Mouse (Mus musculus) forebrain, embryonic 14.5 days (tissue): ENCODE measurements at regions not wholly inside any gene's neighbourhood (a gene's known extent, or its start where the extent isn't known, plus 50 kb on each side); places are given as distances from the start of the nearest gene placed in this dataset.

Experiments used
- ATAC-seq: fragments of 200-750 bp; cut with Nextera tagmentation; 2 replicates; pipeline ENCODE4 v1.8.0; 2017; ENCODE audit warnings: mild to moderate bottlenecking, moderate library complexity
- DNase-seq: peaks from one replicate; pipeline ENCODE4 v3.0.0-alpha.2; 2015; ENCODE audit warnings: low spot score
- H3K27ac ChIP-seq: fragments of 300-500 bp; sonication (generic); 2 replicates; pipeline ENCODE4 v1.5.1; 2014; ENCODE audit warnings: low read depth, mild to moderate bottlenecking, control low read depth, low read length, moderate library complexity
- H3K27me3 ChIP-seq: fragments of 300-500 bp; sonication (generic); replicated peaks from 2 replicates; pipeline ENCODE4 v1.6.1; 2014; ENCODE audit warnings: low read length, control low read depth, mixed read lengths; ENCODE audit not compliant: control insufficient read depth, insufficient read depth
- H3K36me3 ChIP-seq: fragments of 300-500 bp; sonication (generic); 2 replicates; pipeline ENCODE4 v1.6.1; 2014; ENCODE audit warnings: low read length, control low read depth; ENCODE audit not compliant: control insufficient read depth, insufficient read depth
- H3K4me1 ChIP-seq: fragments of 300-500 bp; sonication (generic); 2 replicates; pipeline ENCODE4 v1.6.1; 2014; ENCODE audit warnings: antibody characterized with exemption, low read length, control low read depth; ENCODE audit not compliant: control insufficient read depth, insufficient read depth
- H3K4me2 ChIP-seq: fragments of 300-500 bp; sonication (generic); 2 replicates; pipeline ENCODE4 v1.6.1; 2014; ENCODE audit warnings: mild to moderate bottlenecking, control low read depth, low read length
- H3K4me3 ChIP-seq: fragments of 300-500 bp; sonication (generic); 2 replicates; pipeline ENCODE4 v1.5.1; 2014; ENCODE audit warnings: low read depth, low read length, control low read depth
- H3K9ac ChIP-seq: fragments of 300-500 bp; sonication (generic); 2 replicates; pipeline ENCODE4 v1.6.1; 2014; ENCODE audit warnings: mild to moderate bottlenecking, low read length, control low read depth, moderate library complexity
- H3K9me3 ChIP-seq: fragments of 300-500 bp; sonication (generic); replicated peaks from 2 replicates; pipeline ENCODE4 v1.6.1; 2016; ENCODE audit warnings: low read length, control low read depth, mixed read lengths; ENCODE audit not compliant: control insufficient read depth
- WGBS: fragments of 180-500 bp; shearing (Covaris S2); extraction: QIAGEN DNeasy Blood & Tissue Kit; methylation state at CpG from one replicate; pipeline ENCODE4 v1.1.7; 2014; 5-methylcytosine and 5-hydroxymethylcytosine counted together

DNA sequence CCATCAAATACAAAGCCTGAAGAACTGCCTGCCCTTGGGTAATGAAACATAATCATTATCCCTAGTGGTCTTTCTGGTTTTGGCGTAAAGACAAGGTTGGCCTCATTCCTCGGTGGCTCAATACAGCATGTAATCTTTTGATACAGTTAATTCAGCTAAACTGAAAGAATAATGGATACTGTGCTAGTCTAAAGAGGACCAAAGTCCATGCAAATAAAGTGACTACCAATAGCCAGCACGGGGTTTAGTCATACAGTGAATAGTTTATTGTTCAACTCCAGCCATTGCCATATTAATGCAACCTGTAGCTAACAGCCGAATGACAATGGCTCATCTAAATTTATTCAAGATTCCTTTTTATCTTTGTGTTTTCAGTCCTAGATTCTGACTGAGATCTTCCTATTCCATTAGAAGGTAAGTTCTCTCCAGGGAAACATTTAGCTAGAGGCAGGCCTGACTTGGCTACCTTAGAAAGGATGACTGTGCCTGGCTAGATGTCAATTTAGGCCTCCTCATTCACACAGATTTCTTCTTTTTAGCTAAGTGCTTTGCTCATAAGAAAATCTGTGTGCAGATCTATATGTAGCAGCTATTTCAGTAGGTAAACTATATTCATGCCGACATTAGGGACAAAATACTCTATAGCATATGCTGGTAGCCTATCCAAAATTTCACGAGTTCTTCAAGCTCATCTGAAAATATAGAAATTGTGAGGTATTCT lies 74.4 kb downstream of the Arrdc3 start:
- Histone ChIP-seq H3K27ac (no peak overlapping the region), H3K36me3 (no peaks in the 10 kb centered on the region), H3K9ac (no peak overlapping the region), H3K4me1 (peaks cover 2% of the 10 kb centered on the region; the same call in 1 of the 2 replicates), H3K4me3 (no peak overlapping the region), H3K9me3 (no peaks in the 10 kb centered on the region), H3K27me3 (no peaks in the 10 kb centered on the region), H3K4me2 (no peak overlapping the region)
- WGBS: 47% methylated on average over 6 of the region's 6 CpGs
- ATAC-seq (peak; percentile 25; the same call in 1 of the 2 replicates), DNase-seq (peak; percentile 31)

DNA sequence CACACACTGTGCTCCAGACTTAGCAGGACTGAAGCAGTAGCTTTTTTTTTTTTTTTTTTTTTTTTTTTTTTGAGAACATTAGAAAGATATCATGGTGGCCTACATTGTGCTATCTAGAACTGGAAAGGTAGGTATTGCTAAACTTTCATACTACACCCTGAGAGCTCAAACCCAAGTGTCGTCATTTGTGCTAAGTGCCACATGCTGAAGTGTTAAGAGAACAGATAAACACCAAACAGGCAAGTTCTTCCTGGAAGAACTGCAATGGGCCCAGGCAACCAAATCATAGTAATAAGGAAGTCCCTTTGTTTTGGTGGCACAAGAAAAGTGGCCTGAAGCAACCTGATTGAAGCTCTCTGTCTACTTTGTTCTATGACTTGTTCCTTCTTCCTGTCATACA lies 76.6 kb downstream of the Arrdc3 start:
- no peaks in the 10 kb centered on the region for H3K9me3 ChIP-seq
- no peak overlapping the region for H3K9ac ChIP-seq
- WGBS: 93% methylated on average over 1 of the region's 1 CpGs
- ATAC-seq (no peak), DNase-seq (no peak)
- peaks cover 2% of the 10 kb centered on the region; the same call in 1 of the 2 replicates for H3K4me1 ChIP-seq
- no peaks in the 10 kb centered on the region for H3K27me3 ChIP-seq
- no peak overlapping the region for H3K4me2 ChIP-seq
- H3K36me3 ChIP-seq: no peaks in the 10 kb centered on the region
- H3K4me3 ChIP-seq: no peak overlapping the region
- H3K27ac ChIP-seq: no peak overlapping the region

DNA sequence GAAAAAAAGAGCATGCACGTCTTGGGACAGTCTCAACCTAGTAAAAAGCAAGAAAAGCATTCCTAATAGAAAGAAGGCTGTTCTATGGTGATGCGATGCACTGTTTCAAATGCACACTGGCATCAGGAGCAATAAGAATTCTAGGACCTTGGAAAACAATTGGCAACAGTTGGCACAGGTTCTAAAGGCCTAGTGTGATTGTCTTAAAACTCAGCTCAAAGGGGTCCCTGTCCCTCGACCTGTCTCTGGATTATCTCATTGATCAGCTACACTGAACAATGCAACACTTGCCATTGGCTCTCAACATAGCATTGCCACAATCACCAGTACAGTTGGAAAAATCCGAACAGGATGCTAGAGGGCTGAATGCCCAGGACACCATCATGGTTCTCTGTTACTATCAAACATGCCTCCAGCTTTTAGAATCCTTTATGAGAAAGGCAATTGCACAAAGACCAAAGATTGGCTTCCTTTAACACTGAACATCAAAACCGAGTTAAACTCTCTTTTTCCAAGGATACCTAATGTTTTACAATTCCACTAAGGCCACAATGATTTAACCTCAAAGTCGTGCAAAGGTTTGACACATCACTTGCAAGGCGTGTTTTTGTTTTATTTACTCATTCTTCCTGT lies 78.9 kb downstream of the Arrdc3 start:
- ATAC-seq: no peak
- Histone ChIP-seq H3K27me3 (no peaks in the 10 kb centered on the region), H3K4me3 (peak overlapping the region; percentile 49), H3K27ac (no peak overlapping the region), H3K36me3 (no peaks in the 10 kb centered on the region), H3K9me3 (no peaks in the 10 kb centered on the region), H3K4me1 (peaks cover 2% of the 10 kb centered on the region; the same call in 1 of the 2 replicates), H3K4me2 (peak overlapping the region; percentile 76), H3K9ac (peak overlapping the region; percentile 76; the same call in 1 of the 2 replicates)
- WGBS: 44% methylated on average over 7 of the region's 7 CpGs
- DNase-seq: peak; percentile 6

DNA sequence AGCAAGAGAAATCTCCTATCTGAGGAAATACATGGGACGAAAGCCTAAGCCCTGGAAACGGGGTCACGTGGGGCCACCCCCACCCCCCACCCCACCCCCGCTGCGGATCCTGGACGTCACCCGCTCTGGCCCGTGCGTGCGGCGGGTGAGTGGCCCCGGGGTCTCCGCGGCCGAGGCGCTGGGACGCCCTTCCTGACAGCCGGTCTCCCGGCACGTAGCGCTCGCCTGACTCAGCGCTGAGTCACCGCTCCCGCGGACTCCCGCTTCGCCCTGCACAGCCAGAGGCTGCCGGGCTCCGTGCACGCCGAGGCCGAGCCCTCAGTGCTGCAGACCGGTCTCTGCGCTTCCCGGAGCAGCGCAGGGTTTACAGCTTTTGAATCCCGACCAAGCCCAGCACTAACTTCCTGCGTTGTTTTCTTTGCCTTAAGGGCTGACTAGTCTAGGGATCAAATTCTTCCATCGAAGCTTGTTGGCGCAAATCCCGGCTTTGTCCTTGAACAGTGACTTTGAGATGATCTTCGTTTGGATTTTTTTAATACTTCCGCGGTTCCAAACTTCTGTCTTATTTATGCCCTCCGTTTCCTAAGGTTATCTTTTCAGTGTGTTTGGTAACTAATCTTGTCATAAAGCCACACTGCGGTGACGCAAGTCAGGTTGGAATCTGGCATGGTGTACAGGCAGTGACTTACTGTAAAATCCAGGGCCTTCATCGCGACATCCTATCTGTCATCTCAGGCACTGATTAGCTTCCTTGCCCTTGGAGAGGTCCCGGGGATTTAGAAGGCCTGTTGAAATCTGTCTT lies 79.8 kb downstream of the Arrdc3 start:
- Histone ChIP-seq H3K9me3 (no peaks in the 10 kb centered on the region), H3K4me3 (peak overlapping the region; percentile 49), H3K4me2 (peak overlapping the region; percentile 76), H3K36me3 (no peaks in the 10 kb centered on the region), H3K27ac (no peak overlapping the region), H3K27me3 (no peaks in the 10 kb centered on the region), H3K9ac (peak overlapping the region; percentile 76), H3K4me1 (peaks cover 2% of the 10 kb centered on the region; the same call in 1 of the 2 replicates)
- 10% methylated on average over 39 of the region's 51 CpGs for WGBS
- ATAC-seq (peak; percentile 98), DNase-seq (peak; percentile 84)

DNA sequence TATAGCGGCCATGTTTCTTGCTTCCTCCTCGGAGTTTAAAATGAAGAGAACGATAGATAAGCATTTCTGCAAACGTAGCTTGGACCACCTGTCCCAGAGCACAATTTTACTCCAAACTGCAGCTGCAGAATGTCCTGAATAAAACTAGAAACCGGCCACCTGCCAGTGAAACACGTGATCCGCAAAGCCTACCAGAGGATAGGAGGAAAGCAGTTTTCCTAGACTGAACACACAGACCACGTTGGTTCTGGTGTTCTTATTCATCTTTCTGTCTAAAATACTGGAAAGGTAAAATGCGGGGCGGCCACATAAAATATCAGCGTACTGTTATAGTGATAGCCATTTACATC lies 80.4 kb downstream of the Arrdc3 start:
- WGBS: 83% methylated on average over 11 of the region's 11 CpGs
- H3K27ac ChIP-seq: no peak overlapping the region
- H3K4me2 ChIP-seq: peak overlapping the region; percentile 76; the same call in 1 of the 2 replicates
- no peak for ATAC-seq
- no peaks in the 10 kb centered on the region for H3K36me3 ChIP-seq
- no peaks in the 10 kb centered on the region for H3K27me3 ChIP-seq
- no peak overlapping the region for H3K4me3 ChIP-seq
- peaks cover 2% of the 10 kb centered on the region; the same call in 1 of the 2 replicates for H3K4me1 ChIP-seq
- no peak overlapping the region; the same call in 1 of the 2 replicates for H3K9ac ChIP-seq
- no peaks in the 10 kb centered on the region for H3K9me3 ChIP-seq
- DNase-seq: peak; percentile 8

DNA sequence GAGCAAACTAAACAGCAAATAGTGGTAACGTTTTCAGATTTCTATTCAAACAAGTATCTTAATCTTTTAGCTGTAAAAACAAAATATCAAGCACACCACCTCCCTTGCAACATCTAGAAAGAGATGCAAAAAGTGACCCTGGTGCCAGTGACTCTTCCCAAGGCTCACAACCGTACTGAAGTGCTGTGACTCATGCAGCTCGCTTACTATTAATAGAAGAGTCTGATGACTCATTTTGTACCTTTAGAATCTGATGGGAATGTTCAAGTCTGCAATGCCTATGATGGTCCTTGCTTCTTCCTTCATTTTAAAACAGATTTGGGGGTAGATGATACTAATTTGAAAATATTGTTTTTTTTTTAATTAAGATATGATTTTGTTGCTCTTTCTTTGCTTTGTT lies 88.5 kb downstream of the Arrdc3 start:
- Histone ChIP-seq H3K9me3 (no peaks in the 10 kb centered on the region), H3K27ac (no peak overlapping the region), H3K36me3 (no peaks in the 10 kb centered on the region), H3K27me3 (no peaks in the 10 kb centered on the region), H3K9ac (no peak overlapping the region), H3K4me3 (no peak overlapping the region), H3K4me1 (no peaks in the 10 kb centered on the region), H3K4me2 (no peak overlapping the region)
- 91% methylated on average over 3 of the region's 3 CpGs for WGBS
- DNase-seq (no peak), ATAC-seq (no peak)

DNA sequence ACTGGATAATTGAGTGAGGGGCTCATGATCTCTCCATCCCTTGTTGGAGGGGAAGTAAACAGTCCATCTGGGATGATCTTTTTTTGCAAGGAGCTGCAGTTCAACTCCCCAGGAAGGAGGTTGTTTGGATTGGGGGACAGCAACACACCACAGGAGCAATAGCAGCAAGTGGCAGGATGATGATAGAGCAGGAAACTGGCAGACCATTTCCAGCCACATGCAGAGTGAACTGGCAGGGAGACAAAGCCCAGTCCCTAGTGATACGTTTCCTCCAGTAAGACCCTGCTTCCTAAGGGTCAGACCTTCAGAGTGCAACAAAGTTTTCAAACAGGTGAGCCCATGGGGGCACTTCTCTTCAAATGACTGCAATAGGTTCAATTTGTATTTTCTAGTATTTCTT lies 91.2 kb downstream of the Arrdc3 start:
- 63% methylated on average over 1 of the region's 1 CpGs for WGBS
- H3K27me3 ChIP-seq: no peaks in the 10 kb centered on the region
- no peak overlapping the region for H3K9ac ChIP-seq
- no peak overlapping the region for H3K4me3 ChIP-seq
- DNase-seq (no peak), ATAC-seq (no peak)
- H3K36me3 ChIP-seq: no peaks in the 10 kb centered on the region
- H3K27ac ChIP-seq: no peak overlapping the region
- H3K4me1 ChIP-seq: no peaks in the 10 kb centered on the region
- no peaks in the 10 kb centered on the region for H3K9me3 ChIP-seq
- H3K4me2 ChIP-seq: no peak overlapping the region

DNA sequence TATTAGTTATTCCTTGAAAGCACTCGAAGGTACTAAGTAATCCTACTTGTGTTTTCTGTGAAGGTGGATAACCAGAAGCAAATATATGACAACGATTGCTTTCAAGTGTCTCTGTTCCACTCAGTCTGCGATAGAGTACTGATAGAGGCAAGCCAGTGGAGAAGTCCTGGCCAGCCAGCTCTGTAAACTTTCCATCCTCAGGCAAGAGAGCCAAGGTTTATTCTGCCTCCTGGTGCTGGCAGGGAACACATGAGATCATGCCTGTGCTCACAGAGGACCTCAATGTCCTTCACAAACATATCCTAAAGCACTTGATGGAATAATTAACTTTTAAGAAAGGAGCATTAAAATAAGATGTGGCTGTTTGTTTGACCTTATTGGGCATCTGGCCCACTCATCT lies 94.1 kb downstream of the Arrdc3 start:
- Histone ChIP-seq H3K4me2 (no peak overlapping the region), H3K4me3 (no peak overlapping the region), H3K9ac (no peak overlapping the region), H3K9me3 (no peaks in the 10 kb centered on the region), H3K36me3 (no peaks in the 10 kb centered on the region), H3K27me3 (no peaks in the 10 kb centered on the region), H3K4me1 (no peaks in the 10 kb centered on the region), H3K27ac (no peak overlapping the region)
- 92% methylated on average over 3 of the region's 3 CpGs for WGBS
- DNase-seq (no peak), ATAC-seq (no peak)
